Mouse (Mus musculus) thymus, adult 2 months (tissue): ENCODE results near the gene Pnpla2.

Experiments used
- CTCF ChIP-seq: fragments of 200-500 bp; IDR thresholded peaks from 2 replicates; pipeline ENCODE4 v1.5.1; 2012; ENCODE audit warnings: mild to moderate bottlenecking, control low read depth, low read length, moderate library complexity, borderline replicate concordance; ENCODE audit not compliant: control insufficient read depth, poor library complexity, insufficient read depth; ENCODE audit errors: extremely low read depth
- POLR2A ChIP-seq: fragments of 200-500 bp; IDR thresholded peaks from 2 replicates; pipeline ENCODE4 v1.6.1; 2012; ENCODE audit warnings: mild to moderate bottlenecking, low read length, control low read depth, moderate library complexity; ENCODE audit not compliant: control insufficient read depth, poor library complexity, insufficient read depth; ENCODE audit errors: extremely low read depth

DNA sequence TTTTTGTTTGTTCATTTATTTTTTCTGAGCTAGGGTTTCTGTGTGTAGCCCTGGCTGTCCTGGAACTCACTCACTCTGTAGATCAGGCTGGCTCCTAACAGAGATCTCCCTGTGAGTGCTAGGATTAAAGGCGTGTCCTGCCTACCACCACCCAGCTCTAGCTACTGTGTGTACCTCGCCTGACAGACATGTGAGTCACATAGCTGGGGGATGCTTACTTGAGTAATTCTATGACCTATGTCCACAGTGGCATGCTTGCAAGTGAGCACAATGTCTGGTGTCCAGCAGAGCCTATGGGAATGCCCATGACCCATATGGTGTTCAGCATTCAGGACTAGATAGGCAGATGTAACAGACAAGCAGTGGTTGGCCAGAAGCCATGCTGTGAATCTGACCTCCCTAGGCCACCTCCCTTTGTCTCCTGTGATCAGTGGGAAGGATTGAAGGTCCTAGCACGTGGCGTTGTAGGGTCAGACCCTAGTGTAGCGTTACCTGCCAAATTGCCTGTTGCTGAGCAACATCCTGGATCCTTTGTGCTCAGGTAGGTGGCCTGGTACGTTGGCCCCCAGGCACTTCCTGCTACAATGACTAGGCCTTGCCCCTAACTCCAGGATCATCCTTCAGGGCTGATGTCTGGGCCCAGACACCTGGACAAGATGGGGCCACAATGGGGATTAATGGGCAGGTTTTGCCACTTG lies 38.7 kb upstream of the Pnpla2 start:
- TF ChIP-seq CTCF (no peak), POLR2A (no peak)
